Mouse (Mus musculus): ENCODE results near the gene Slc25a25. TPM values are rescaled to one million over a fixed set of nuclear protein-coding genes. Genes with fewer than 3 reads are reported as not detected.

The Slc25a25 gene
- polyA plus RNA-seq, 1 experiment from 2014 or later, result 12.2 TPM

- Histone ChIP-seq H3K9me3 (replicated peaks; ENCODE audit: control insufficient read depth, low read length) (no peaks in the 10 kb centered on the region), H3K4me2 (ENCODE audit: low read depth, low read length) (no peak overlapping the region), H3K4me3 (ENCODE audit: low read length) (no peak overlapping the region), H3K27me3 (ENCODE audit: control insufficient read depth, insufficient read depth, low read length) (no peaks in the 10 kb centered on the region), H3K36me3 (ENCODE audit: control insufficient read depth, insufficient read depth) (no peaks in the 10 kb centered on the region), H3K9ac (ENCODE audit: low read length) (no peak overlapping the region), H3K4me1 (ENCODE audit: control insufficient read depth, insufficient read depth, low read length) (peaks cover 42% of the 10 kb centered on the region), H3K27ac (ENCODE audit: low read length) (no peak overlapping the region)
- no peak for ATAC-seq (replicated peaks; ENCODE audit: extremely low read depth, insufficient read depth, low FRiP score)
- 80% methylated on average over 5 of the region's 5 CpGs for WGBS
Observed at GRCm38 (mm10) chr2:32427720-32428119, 23.5 kb downstream of the Slc25a25 start.

DNA sequence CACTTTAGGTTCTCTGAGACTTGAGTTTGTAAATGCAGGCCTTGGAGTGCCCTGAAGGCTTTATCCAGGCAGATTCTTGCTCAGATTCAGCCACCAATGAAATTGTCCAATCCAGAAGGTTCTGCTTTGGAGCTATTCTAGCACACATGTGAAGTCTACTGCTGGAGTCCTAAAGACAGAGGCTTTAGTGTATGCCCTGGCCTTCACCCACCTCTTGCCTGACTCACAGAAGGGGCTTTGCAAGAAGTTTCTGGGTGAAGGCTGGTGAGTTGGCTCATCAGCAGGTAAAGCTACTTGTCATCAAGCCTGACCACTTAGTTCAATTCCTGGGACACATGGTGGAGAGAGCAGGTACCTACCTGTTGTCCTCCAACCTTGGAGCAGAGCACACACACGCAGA lies 25.1 kb downstream of the Slc25a25 start:
- Histone ChIP-seq H3K4me1 (ENCODE audit: control insufficient read depth, insufficient read depth, low read length) (peaks cover 43% of the 10 kb centered on the region), H3K4me2 (ENCODE audit: low read depth, low read length) (no peak overlapping the region), H3K27me3 (ENCODE audit: control insufficient read depth, insufficient read depth, low read length) (no peaks in the 10 kb centered on the region), H3K9me3 (replicated peaks; ENCODE audit: control insufficient read depth, low read length) (no peaks in the 10 kb centered on the region), H3K9ac (ENCODE audit: low read length) (no peak overlapping the region), H3K4me3 (ENCODE audit: low read length) (no peak overlapping the region), H3K36me3 (ENCODE audit: control insufficient read depth, insufficient read depth) (no peaks in the 10 kb centered on the region), H3K27ac (ENCODE audit: low read length) (no peak overlapping the region)
- no peak for ATAC-seq (replicated peaks; ENCODE audit: extremely low read depth, insufficient read depth, low FRiP score)
- 93% methylated on average over 1 of the region's 1 CpGs for WGBS

DNA sequence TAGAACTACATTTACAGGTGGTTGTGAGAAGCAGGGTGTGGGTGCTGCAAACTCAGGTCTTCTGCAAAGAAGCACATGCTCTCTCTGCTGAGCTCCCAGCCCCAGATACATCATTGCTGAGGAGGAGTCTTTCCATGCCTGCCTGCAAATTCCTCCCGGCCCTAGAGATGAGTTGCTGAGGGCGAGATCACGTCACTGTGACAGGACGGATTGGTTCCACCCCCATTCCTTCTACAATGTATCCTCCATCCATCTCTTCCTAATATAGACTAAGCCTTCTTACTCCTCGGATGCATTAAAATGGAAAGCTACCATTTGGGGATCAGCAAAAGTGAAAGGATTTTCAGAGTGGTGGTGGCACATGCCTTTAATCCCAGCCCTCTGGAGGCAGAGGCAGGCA lies 25.7 kb downstream of the Slc25a25 start:
- no peak overlapping the region for H3K27ac ChIP-seq (ENCODE audit: low read length)
- H3K9me3 ChIP-seq (replicated peaks; ENCODE audit: control insufficient read depth, low read length), result no peaks in the 10 kb centered on the region
- ATAC-seq (replicated peaks; ENCODE audit: extremely low read depth, insufficient read depth, low FRiP score), result no peak
- no peak overlapping the region for H3K4me3 ChIP-seq (ENCODE audit: low read length)
- peaks cover 1% of the 10 kb centered on the region; the same call in 1 of the 2 replicates for H3K36me3 ChIP-seq (ENCODE audit: control insufficient read depth, insufficient read depth)
- WGBS, result 53% methylated on average over 5 of the region's 5 CpGs
- peaks cover 41% of the 10 kb centered on the region for H3K4me1 ChIP-seq (ENCODE audit: control insufficient read depth, insufficient read depth, low read length)
- H3K27me3 ChIP-seq (ENCODE audit: control insufficient read depth, insufficient read depth, low read length), result no peaks in the 10 kb centered on the region
- no peak overlapping the region for H3K4me2 ChIP-seq (ENCODE audit: low read depth, low read length)
- H3K9ac ChIP-seq (ENCODE audit: low read length), result no peak overlapping the region

DNA sequence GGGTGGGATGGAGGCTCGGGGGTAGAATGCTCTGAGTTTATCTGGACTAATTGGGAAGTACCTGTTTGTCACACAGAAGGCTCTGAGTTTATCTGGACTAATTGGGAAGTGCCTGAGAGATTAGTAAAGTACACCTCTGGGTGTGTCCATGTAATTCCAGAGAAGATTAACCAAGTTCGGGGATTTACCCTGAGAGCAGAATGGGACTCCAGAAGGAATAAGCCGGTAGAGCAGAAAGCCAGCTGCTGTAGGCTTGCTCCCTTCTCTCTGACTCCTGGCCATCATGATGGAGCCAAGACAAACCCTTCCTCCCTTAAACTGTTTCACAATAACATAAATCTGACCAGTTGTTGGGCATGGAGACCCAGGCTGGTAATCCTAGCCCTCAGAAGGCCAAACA lies 26.4 kb downstream of the Slc25a25 start:
- 44% methylated on average over 3 of the region's 3 CpGs for WGBS
- Histone ChIP-seq H3K27me3 (ENCODE audit: control insufficient read depth, insufficient read depth, low read length) (no peaks in the 10 kb centered on the region), H3K36me3 (ENCODE audit: control insufficient read depth, insufficient read depth) (peaks cover 8% of the 10 kb centered on the region; the same call in 1 of the 2 replicates), H3K4me1 (ENCODE audit: control insufficient read depth, insufficient read depth, low read length) (peaks cover 38% of the 10 kb centered on the region), H3K9ac (ENCODE audit: low read length) (no peak overlapping the region; the same call in 1 of the 2 replicates), H3K9me3 (replicated peaks; ENCODE audit: control insufficient read depth, low read length) (no peaks in the 10 kb centered on the region), H3K4me2 (ENCODE audit: low read depth, low read length) (no peak overlapping the region), H3K27ac (ENCODE audit: low read length) (peak overlapping the region; percentile 89), H3K4me3 (ENCODE audit: low read length) (no peak overlapping the region)
- ATAC-seq (replicated peaks; ENCODE audit: extremely low read depth, insufficient read depth, low FRiP score), result no peak

- H3K4me1 ChIP-seq (ENCODE audit: control insufficient read depth, insufficient read depth, low read length), result peaks cover 36% of the 10 kb centered on the region
- WGBS, result 6% methylated on average over 14 of the region's 14 CpGs
- peak; percentile 92 for ATAC-seq (replicated peaks; ENCODE audit: extremely low read depth, insufficient read depth, low FRiP score)
- H3K9ac ChIP-seq (ENCODE audit: low read length), result peak overlapping the region; percentile 67
- no peaks in the 10 kb centered on the region for H3K27me3 ChIP-seq (ENCODE audit: control insufficient read depth, insufficient read depth, low read length)
- peak overlapping the region; percentile 61 for H3K4me3 ChIP-seq (ENCODE audit: low read length)
- H3K9me3 ChIP-seq (replicated peaks; ENCODE audit: control insufficient read depth, low read length), result no peaks in the 10 kb centered on the region
- peak overlapping the region; percentile 86 for H3K4me2 ChIP-seq (ENCODE audit: low read depth, low read length)
- H3K27ac ChIP-seq (ENCODE audit: low read length), result peak overlapping the region; percentile 89
- peaks cover 8% of the 10 kb centered on the region; the same call in 1 of the 2 replicates for H3K36me3 ChIP-seq (ENCODE audit: control insufficient read depth, insufficient read depth)
Observed at GRCm38 (mm10) chr2:32423481-32424331, 27.5 kb downstream of the Slc25a25 start.

DNA sequence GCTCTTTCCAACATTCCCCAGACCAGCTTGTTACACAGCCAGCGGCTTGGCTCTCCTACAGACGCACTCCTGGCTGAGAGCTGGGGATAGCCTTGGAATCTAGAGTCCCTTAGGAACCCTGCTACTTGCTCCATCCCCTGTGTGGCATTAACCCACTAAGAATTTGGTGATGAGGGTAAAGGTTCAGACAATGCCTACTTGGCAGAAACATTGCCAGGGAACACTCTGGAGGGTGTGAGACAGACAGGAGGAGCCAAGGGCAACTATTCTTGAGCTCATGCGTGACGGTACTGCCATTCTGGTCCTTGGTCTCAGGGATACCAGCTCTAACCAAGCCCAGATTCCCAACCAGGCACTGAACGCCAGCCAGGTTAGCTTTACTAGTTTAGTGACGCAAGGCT lies 29.4 kb downstream of the Slc25a25 start:
- Histone ChIP-seq H3K9me3 (replicated peaks; ENCODE audit: control insufficient read depth, low read length) (no peaks in the 10 kb centered on the region), H3K27me3 (ENCODE audit: control insufficient read depth, insufficient read depth, low read length) (no peaks in the 10 kb centered on the region), H3K4me3 (ENCODE audit: low read length) (no peak overlapping the region), H3K4me1 (ENCODE audit: control insufficient read depth, insufficient read depth, low read length) (peaks cover 28% of the 10 kb centered on the region), H3K36me3 (ENCODE audit: control insufficient read depth, insufficient read depth) (peaks cover 19% of the 10 kb centered on the region), H3K27ac (ENCODE audit: low read length) (no peak overlapping the region), H3K4me2 (ENCODE audit: low read depth, low read length) (no peak overlapping the region), H3K9ac (ENCODE audit: low read length) (no peak overlapping the region)
- WGBS, result 88% methylated on average over 6 of the region's 6 CpGs
- ATAC-seq (replicated peaks; ENCODE audit: extremely low read depth, insufficient read depth, low FRiP score), result no peak

DNA sequence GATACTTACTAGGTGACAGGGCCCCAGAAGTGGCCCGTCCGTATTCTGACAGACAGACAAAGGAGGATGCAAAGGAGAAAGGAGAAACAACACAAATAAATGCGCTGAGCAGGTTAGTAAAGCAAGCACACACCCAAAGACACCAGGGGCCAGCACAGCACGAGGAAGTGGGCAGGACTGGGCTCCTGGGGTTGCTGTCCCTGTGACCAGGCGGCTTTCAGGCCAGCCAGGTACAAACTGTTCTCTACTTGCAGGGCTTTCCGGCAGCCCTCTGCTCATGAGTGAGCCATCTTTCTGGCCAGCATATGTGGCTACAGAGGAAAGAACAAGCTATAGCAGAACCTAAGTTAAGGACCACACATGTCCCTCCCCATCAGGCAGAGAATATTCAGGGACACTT lies 30.6 kb downstream of the Slc25a25 start:
- Histone ChIP-seq H3K9ac (ENCODE audit: low read length) (no peak overlapping the region), H3K4me2 (ENCODE audit: low read depth, low read length) (no peak overlapping the region), H3K4me3 (ENCODE audit: low read length) (no peak overlapping the region), H3K27me3 (ENCODE audit: control insufficient read depth, insufficient read depth, low read length) (no peaks in the 10 kb centered on the region), H3K36me3 (ENCODE audit: control insufficient read depth, insufficient read depth) (peaks cover 30% of the 10 kb centered on the region), H3K9me3 (replicated peaks; ENCODE audit: control insufficient read depth, low read length) (no peaks in the 10 kb centered on the region), H3K27ac (ENCODE audit: low read length) (no peak overlapping the region), H3K4me1 (ENCODE audit: control insufficient read depth, insufficient read depth, low read length) (peaks cover 28% of the 10 kb centered on the region)
- 81% methylated on average over 6 of the region's 6 CpGs for WGBS
- ATAC-seq (replicated peaks; ENCODE audit: extremely low read depth, insufficient read depth, low FRiP score), result no peak

GRCm38 (mm10) chr2:32420066-32420608 lies 31.1 kb downstream of the Slc25a25 start:
- H3K9me3 ChIP-seq (replicated peaks; ENCODE audit: control insufficient read depth, low read length), result no peaks in the 10 kb centered on the region
- H3K4me2 ChIP-seq (ENCODE audit: low read depth, low read length), result no peak overlapping the region
- ATAC-seq (replicated peaks; ENCODE audit: extremely low read depth, insufficient read depth, low FRiP score), result no peak
- H3K9ac ChIP-seq (ENCODE audit: low read length), result no peak overlapping the region
- WGBS, result 86% methylated on average over 12 of the region's 12 CpGs
- no peaks in the 10 kb centered on the region for H3K27me3 ChIP-seq (ENCODE audit: control insufficient read depth, insufficient read depth, low read length)
- H3K4me1 ChIP-seq (ENCODE audit: control insufficient read depth, insufficient read depth, low read length), result peaks cover 28% of the 10 kb centered on the region
- H3K4me3 ChIP-seq (ENCODE audit: low read length), result no peak overlapping the region
- no peak overlapping the region for H3K27ac ChIP-seq (ENCODE audit: low read length)
- peaks cover 35% of the 10 kb centered on the region for H3K36me3 ChIP-seq (ENCODE audit: control insufficient read depth, insufficient read depth)

- ATAC-seq (replicated peaks; ENCODE audit: extremely low read depth, insufficient read depth, low FRiP score), result no peak
- Histone ChIP-seq H3K27me3 (ENCODE audit: control insufficient read depth, insufficient read depth, low read length) (no peaks in the 10 kb centered on the region), H3K4me2 (ENCODE audit: low read depth, low read length) (no peak overlapping the region), H3K9ac (ENCODE audit: low read length) (no peak overlapping the region), H3K4me3 (ENCODE audit: low read length) (no peak overlapping the region), H3K4me1 (ENCODE audit: control insufficient read depth, insufficient read depth, low read length) (peaks cover 21% of the 10 kb centered on the region), H3K36me3 (ENCODE audit: control insufficient read depth, insufficient read depth) (peaks cover 35% of the 10 kb centered on the region), H3K9me3 (replicated peaks; ENCODE audit: control insufficient read depth, low read length) (no peaks in the 10 kb centered on the region), H3K27ac (ENCODE audit: low read length) (no peak overlapping the region)
- 70% methylated on average over 3 of the region's 3 CpGs for WGBS
Observed at GRCm38 (mm10) chr2:32419359-32419758, 31.9 kb downstream of the Slc25a25 start.
